Mouse (Mus musculus) ES-Bruce4 (cell line): ENCODE results near the gene Fkbp11.

Source experiments
- CTCF ChIP-seq: IDR thresholded peaks from one replicate; pipeline ENCODE4 v1.8.1; 2011; ENCODE audit warnings: low read depth, low read length
- EP300 ChIP-seq: IDR thresholded peaks from 2 replicates; pipeline ENCODE4 v1.6.1; 2011; ENCODE audit warnings: low read depth, low read length; ENCODE audit not compliant: insufficient read depth
- POLR2A ChIP-seq: IDR thresholded peaks from one replicate; pipeline ENCODE4 v1.8.1; 2011; ENCODE audit warnings: low read length; ENCODE audit not compliant: insufficient read depth

- no peak for TF ChIP-seq CTCF
- no peak for TF ChIP-seq EP300
- TF ChIP-seq POLR2A: no peak
Measured at GRCm38 (mm10) chr15:98689682-98690081, 38.3 kb downstream of the Fkbp11 start.
